Mouse (Mus musculus) hindbrain, embryonic 16.5 days (tissue): ENCODE measurements around the gene Ttc39d. TPM values are rescaled to one million over a fixed set of nuclear protein-coding genes. Genes with fewer than 3 reads are reported as not detected.

Source experiments
- ATAC-seq: fragments of 200-750 bp; cut with Nextera tagmentation; 2 replicates; pipeline ENCODE4 v1.8.0; 2017; ENCODE audit warnings: moderate TSS enrichment, moderate library complexity
- H3K27ac ChIP-seq: fragments of 300-500 bp; sonication (generic); 2 replicates; pipeline ENCODE4 v1.5.1; 2014; ENCODE audit warnings: low read depth, mild to moderate bottlenecking, control low read depth, low read length, moderate library complexity
- H3K27me3 ChIP-seq: fragments of 300-500 bp; sonication (generic); replicated peaks from 2 replicates; pipeline ENCODE4 v1.6.1; 2014; ENCODE audit warnings: low read length; ENCODE audit not compliant: control insufficient read depth, insufficient read depth
- H3K36me3 ChIP-seq: fragments of 300-500 bp; sonication (generic); 2 replicates; pipeline ENCODE4 v1.6.1; 2014; ENCODE audit warnings: mild to moderate bottlenecking, low read length, moderate library complexity, mixed read lengths; ENCODE audit not compliant: control insufficient read depth, insufficient read depth
- H3K4me1 ChIP-seq: fragments of 300-500 bp; sonication (generic); 2 replicates; pipeline ENCODE4 v1.6.1; 2014; ENCODE audit warnings: low read depth, low read length; ENCODE audit not compliant: control insufficient read depth, insufficient read depth
- H3K4me2 ChIP-seq: fragments of 300-500 bp; sonication (generic); 2 replicates; pipeline ENCODE4 v1.6.1; 2014; ENCODE audit warnings: mild to moderate bottlenecking, low read length, control low read depth, moderate library complexity
- H3K4me3 ChIP-seq: fragments of 300-500 bp; sonication (generic); 2 replicates; pipeline ENCODE4 v1.5.1; 2014; ENCODE audit warnings: mild to moderate bottlenecking, low read length, control low read depth, moderate library complexity
- H3K9ac ChIP-seq: fragments of 300-500 bp; sonication (generic); 2 replicates; pipeline ENCODE4 v1.6.1; 2014; ENCODE audit warnings: low read depth, mild to moderate bottlenecking, control low read depth, low read length, moderate library complexity
- H3K9me3 ChIP-seq: fragments of 300-500 bp; sonication (generic); 2 replicates; pipeline ENCODE4 v1.6.1; 2014; ENCODE audit warnings: mild to moderate bottlenecking, low read length, moderate library complexity; ENCODE audit not compliant: control insufficient read depth
- WGBS: fragments of 180-500 bp; shearing (Covaris S2); extraction: QIAGEN DNeasy Blood & Tissue Kit; methylation state at CpG from one replicate; pipeline ENCODE4 v1.1.7; 2014; 5-methylcytosine and 5-hydroxymethylcytosine counted together
- polyA plus RNA-seq: library from polyadenylated mRNA; unstranded; fragments of >200 nt; fragmentation: Nextera tagmentation; extraction: Ambion mirVana; gene quantifications from 2 replicates; pipeline ENCODE4 v1.2.1, GENCODE M21; 2015

Gene Ttc39d
- 0.10 and 0.19 TPM in 2 replicates for polyA plus RNA-seq

GRCm38 (mm10) chr17:80206671-80207581 lies at the start of gene Ttc39d, which contains the start of gene Srsf7:
Ttc39d (plus strand) TSS chr17:80207460.
Srsf7 (minus strand) TSS chr17:80207307.
- WGBS = under 1% methylated on average over 70 of the region's 95 CpGs
- Histone ChIP-seq H3K36me3 (peaks cover 11% of the 10 kb centered on the region), H3K4me1 (peaks cover 10% of the 10 kb centered on the region), H3K4me3 (peak within 1 kb of the TSS; percentile 77), H3K9ac (peak within 1 kb of the TSS; percentile 98), H3K27ac (peak within 1 kb of the TSS; percentile 100), H3K27me3 (no peaks in the 10 kb centered on the region), H3K9me3 (no peaks in the 10 kb centered on the region), H3K4me2 (peak within 1 kb of the TSS; percentile 84)
- peak; percentile 93 for ATAC-seq

DNA sequence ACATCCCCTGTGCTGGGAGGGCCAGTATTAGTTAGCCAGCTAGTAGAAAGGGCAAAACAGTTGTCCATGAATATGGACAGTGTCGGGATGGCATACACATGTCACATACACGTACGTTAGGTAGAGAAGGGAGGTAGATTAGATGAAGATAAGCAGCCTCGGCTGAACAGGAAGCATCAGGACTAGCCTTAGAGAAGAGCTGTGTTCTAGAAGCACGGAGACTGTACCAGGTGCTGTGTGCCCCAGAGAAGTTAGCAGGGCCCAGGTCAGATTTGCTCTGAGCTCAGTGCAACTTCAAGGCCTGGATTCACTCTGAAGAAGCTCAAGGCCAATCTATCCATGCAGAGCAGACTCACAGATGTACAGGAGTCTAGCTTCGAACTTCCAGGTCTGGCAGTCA lies 49.8 kb upstream of the Ttc39d start:
- no peak overlapping the region for H3K4me2 ChIP-seq
- no peak overlapping the region for H3K27ac ChIP-seq
- H3K9ac ChIP-seq = no peak overlapping the region
- no peaks in the 10 kb centered on the region for H3K4me1 ChIP-seq
- H3K9me3 ChIP-seq = no peaks in the 10 kb centered on the region
- no peak overlapping the region for H3K4me3 ChIP-seq
- no peaks in the 10 kb centered on the region for H3K36me3 ChIP-seq
- H3K27me3 ChIP-seq = no peaks in the 10 kb centered on the region
- ATAC-seq = no peak
- WGBS = 96% methylated on average over 6 of the region's 6 CpGs

DNA sequence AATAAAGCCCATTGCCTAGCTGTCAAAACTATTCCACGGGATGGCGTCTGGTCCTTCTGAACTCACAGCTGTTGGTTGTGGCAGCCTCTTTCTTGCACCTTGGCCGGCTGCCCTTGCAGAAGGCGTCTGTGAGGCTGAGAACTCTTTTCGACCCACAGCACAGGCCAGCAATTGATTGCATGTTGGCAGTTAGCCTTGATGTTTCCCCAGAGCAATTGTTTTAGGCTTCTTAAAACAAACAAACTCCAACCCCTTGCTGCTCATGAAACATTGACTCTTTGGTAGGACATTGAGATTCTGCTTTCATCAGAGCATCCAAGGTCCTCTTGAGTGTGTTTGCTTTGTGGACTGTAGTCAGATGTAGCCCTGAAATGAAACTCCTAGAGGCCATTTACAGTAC lies 46.8 kb upstream of the Ttc39d start:
- Histone ChIP-seq H3K9me3 (no peaks in the 10 kb centered on the region), H3K4me1 (no peaks in the 10 kb centered on the region; the same call in 1 of the 2 replicates), H3K4me2 (no peak overlapping the region), H3K36me3 (no peaks in the 10 kb centered on the region), H3K9ac (no peak overlapping the region), H3K27me3 (no peaks in the 10 kb centered on the region), H3K27ac (no peak overlapping the region), H3K4me3 (no peak overlapping the region)
- peak; percentile 78 for ATAC-seq
- 31% methylated on average over 5 of the region's 5 CpGs for WGBS

GRCm38 (mm10) chr17:80163991-80164390 lies 43.3 kb upstream of the Ttc39d start:
- Histone ChIP-seq H3K9ac (no peak overlapping the region), H3K9me3 (no peaks in the 10 kb centered on the region), H3K4me3 (no peak overlapping the region), H3K27me3 (no peaks in the 10 kb centered on the region), H3K4me1 (peaks cover 23% of the 10 kb centered on the region), H3K27ac (no peak overlapping the region), H3K36me3 (no peaks in the 10 kb centered on the region), H3K4me2 (no peak overlapping the region)
- 79% methylated on average over 8 of the region's 8 CpGs for WGBS
- no peak for ATAC-seq

DNA sequence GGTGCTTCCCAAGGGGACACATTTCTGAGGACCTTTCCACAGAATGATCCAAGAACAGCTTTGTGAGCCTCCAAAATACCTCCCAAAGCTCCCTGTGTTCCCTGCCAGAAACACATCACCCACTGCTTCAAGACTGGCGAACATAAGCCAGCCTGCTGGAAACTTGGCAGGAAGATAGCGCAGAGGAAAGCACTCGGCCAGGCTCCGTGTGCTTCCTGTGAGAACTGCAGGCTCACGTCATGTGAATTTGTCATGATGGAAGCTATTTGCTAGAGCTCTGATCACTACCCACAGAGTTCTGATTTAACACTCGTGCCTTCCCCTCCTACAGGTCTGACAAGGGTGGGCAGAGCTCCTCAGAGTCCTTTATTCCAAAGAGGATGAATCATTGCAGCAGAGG lies 41.5 kb upstream of the Ttc39d start:
- ATAC-seq = 0 out of 2 replicates have a peak, but pooled peaks have one; percentile 31
- WGBS = 52% methylated on average over 6 of the region's 6 CpGs
- Histone ChIP-seq H3K4me1 (peaks cover 25% of the 10 kb centered on the region), H3K27ac (no peak overlapping the region), H3K4me2 (no peak overlapping the region), H3K27me3 (no peaks in the 10 kb centered on the region), H3K36me3 (no peaks in the 10 kb centered on the region), H3K4me3 (no peak overlapping the region), H3K9ac (no peak overlapping the region), H3K9me3 (no peaks in the 10 kb centered on the region)

DNA sequence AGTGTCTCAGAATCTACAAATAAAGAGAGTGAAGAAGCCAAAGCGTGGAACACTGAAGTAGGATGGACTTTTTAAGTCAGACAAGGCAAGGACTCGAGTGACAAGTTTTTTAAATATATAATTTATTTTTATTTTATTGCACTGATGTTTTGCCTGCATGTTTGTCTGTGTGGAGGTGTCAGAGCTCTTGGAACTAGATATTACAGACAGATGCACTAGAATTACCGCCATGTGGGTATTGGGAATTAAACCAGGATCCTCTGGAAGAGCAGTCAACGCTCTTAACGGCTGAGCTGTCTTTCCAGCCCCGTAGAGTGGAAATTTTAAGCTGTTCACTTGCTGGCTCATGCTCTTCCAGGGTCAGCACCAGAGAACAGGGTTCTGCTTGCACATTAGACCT lies 40.9 kb upstream of the Ttc39d start:
- Histone ChIP-seq H3K4me3 (no peak overlapping the region), H3K27ac (no peak overlapping the region), H3K4me1 (peaks cover 25% of the 10 kb centered on the region), H3K4me2 (no peak overlapping the region), H3K9me3 (no peaks in the 10 kb centered on the region), H3K27me3 (no peaks in the 10 kb centered on the region), H3K9ac (no peak overlapping the region), H3K36me3 (no peaks in the 10 kb centered on the region)
- 79% methylated on average over 6 of the region's 6 CpGs for WGBS
- ATAC-seq = no peak

DNA sequence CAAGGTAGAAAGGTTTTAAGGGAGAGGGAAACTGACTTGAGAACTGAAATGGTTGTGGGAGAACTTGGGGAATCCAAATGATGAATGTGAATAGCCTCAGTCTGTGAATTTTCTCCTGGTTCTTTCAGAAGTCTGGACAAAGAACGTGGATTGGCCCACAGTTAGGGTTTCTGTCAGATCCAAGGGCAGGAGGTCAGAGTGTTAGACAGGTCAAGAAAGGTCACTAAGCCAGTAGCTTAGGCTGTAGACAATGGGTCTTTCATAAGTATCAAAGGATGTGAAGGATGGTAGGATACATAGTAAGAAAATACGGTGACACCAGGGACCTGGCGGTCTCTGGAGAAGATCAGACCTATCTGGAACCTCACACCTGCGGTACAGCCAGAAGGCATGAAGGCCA lies 39.8 kb upstream of the Ttc39d start:
- ATAC-seq = no peak
- peaks cover 25% of the 10 kb centered on the region for H3K4me1 ChIP-seq
- WGBS = 67% methylated on average over 4 of the region's 4 CpGs
- H3K27ac ChIP-seq = no peak overlapping the region
- no peaks in the 10 kb centered on the region for H3K9me3 ChIP-seq
- H3K9ac ChIP-seq = no peak overlapping the region
- H3K36me3 ChIP-seq = no peaks in the 10 kb centered on the region
- no peaks in the 10 kb centered on the region for H3K27me3 ChIP-seq
- H3K4me3 ChIP-seq = no peak overlapping the region
- H3K4me2 ChIP-seq = no peak overlapping the region

DNA sequence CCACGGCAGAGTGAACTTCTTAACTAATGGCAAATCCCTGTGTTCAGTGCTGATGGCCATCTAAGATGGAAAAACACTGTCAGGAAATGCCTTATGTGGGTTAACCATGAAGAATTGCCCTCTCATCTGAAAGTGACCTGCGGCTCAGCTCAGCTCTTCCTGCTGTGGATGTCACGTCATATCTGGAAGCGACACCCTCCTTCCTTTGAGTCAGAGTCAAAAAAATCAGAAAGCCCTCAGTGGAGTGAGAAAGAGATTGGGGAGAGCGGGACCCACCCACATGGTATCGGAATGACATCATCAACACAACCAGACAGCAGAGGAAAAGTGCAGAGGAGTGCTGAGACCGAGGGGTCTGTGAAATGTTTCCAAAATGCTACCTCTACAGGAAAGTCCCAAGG lies 39.4 kb upstream of the Ttc39d start:
- Histone ChIP-seq H3K9me3 (no peaks in the 10 kb centered on the region), H3K4me1 (peaks cover 25% of the 10 kb centered on the region), H3K9ac (no peak overlapping the region), H3K27ac (peak overlapping the region; percentile 66), H3K4me3 (no peak overlapping the region), H3K4me2 (peak overlapping the region; percentile 53), H3K36me3 (no peaks in the 10 kb centered on the region), H3K27me3 (no peaks in the 10 kb centered on the region)
- peak; percentile 37 for ATAC-seq
- 58% methylated on average over 7 of the region's 7 CpGs for WGBS

- ATAC-seq = peak; percentile 89
- Histone ChIP-seq H3K4me2 (peak overlapping the region; percentile 53), H3K27me3 (no peaks in the 10 kb centered on the region), H3K36me3 (no peaks in the 10 kb centered on the region), H3K4me1 (peaks cover 25% of the 10 kb centered on the region), H3K9me3 (no peaks in the 10 kb centered on the region), H3K9ac (peak overlapping the region; percentile 1; the same call in 1 of the 2 replicates), H3K27ac (peak overlapping the region; percentile 66), H3K4me3 (peak overlapping the region; percentile 15)
- WGBS = 13% methylated on average over 16 of the region's 16 CpGs
Observed at GRCm38 (mm10) chr17:80168425-80169182, 38.7 kb upstream of the Ttc39d start.
